Mouse (Mus musculus) stomach, embryonic 15.5 days (tissue): ENCODE results near the gene Ptpn23. TPM values are rescaled to one million over a fixed set of nuclear protein-coding genes. Genes with fewer than 3 reads are reported as not detected.
"Not testable (repeated sequence)": the region's sequence is repeated elsewhere in the genome, so short reads cannot be mapped to it uniquely, and the experiment has no call there.

Source experiments
- ATAC-seq: fragments of 200-750 bp; cut with Nextera tagmentation; 2 replicates; pipeline ENCODE4 v1.8.0; 2017; ENCODE audit warnings: low read depth, moderate number of reproducible peaks, moderate TSS enrichment; ENCODE audit not compliant: insufficient read depth, low FRiP score
- H3K27ac ChIP-seq: fragments of 300-500 bp; sonication (generic); 2 replicates; pipeline ENCODE4 v1.5.1; 2015; ENCODE audit warnings: mild to moderate bottlenecking, inconsistent platforms
- H3K27me3 ChIP-seq: fragments of 300-500 bp; sonication (generic); replicated peaks from 2 replicates; pipeline ENCODE4 v1.6.1; 2015; ENCODE audit warnings: inconsistent platforms
- H3K36me3 ChIP-seq: fragments of 300-500 bp; sonication (generic); 2 replicates; pipeline ENCODE4 v1.6.1; 2015; ENCODE audit warnings: inconsistent platforms
- H3K4me1 ChIP-seq: fragments of 300-500 bp; sonication (generic); 2 replicates; pipeline ENCODE4 v1.6.1; 2015; ENCODE audit warnings: inconsistent platforms
- H3K4me2 ChIP-seq: fragments of 300-500 bp; sonication (generic); 2 replicates; pipeline ENCODE4 v1.6.1; 2015; ENCODE audit warnings: mild to moderate bottlenecking, inconsistent platforms
- H3K4me3 ChIP-seq: fragments of 300-500 bp; sonication (generic); replicated peaks from 2 replicates; pipeline ENCODE4 v1.5.1; 2015; ENCODE audit warnings: inconsistent platforms
- H3K9ac ChIP-seq: fragments of 300-500 bp; sonication (generic); 2 replicates; pipeline ENCODE4 v1.6.1; 2015; ENCODE audit warnings: inconsistent platforms
- H3K9me3 ChIP-seq: fragments of 300-500 bp; sonication (generic); 2 replicates; pipeline ENCODE4 v1.6.1; 2016; ENCODE audit warnings: inconsistent platforms
- WGBS: fragments of 180-500 bp; shearing (Covaris S2); methylation state at CpG from one replicate; pipeline ENCODE4 v1.1.7; 2015; 5-methylcytosine and 5-hydroxymethylcytosine counted together
- polyA plus RNA-seq: library from polyadenylated mRNA; unstranded; fragments of >200 nt; fragmentation: Nextera tagmentation; extraction: Ambion mirVana; gene quantifications from 2 replicates; pipeline ENCODE4 v1.2.1, GENCODE M21; 2015

Gene Ptpn23
- polyA plus RNA-seq, 1 experiment from 2014 or later: 16.4 TPM

DNA sequence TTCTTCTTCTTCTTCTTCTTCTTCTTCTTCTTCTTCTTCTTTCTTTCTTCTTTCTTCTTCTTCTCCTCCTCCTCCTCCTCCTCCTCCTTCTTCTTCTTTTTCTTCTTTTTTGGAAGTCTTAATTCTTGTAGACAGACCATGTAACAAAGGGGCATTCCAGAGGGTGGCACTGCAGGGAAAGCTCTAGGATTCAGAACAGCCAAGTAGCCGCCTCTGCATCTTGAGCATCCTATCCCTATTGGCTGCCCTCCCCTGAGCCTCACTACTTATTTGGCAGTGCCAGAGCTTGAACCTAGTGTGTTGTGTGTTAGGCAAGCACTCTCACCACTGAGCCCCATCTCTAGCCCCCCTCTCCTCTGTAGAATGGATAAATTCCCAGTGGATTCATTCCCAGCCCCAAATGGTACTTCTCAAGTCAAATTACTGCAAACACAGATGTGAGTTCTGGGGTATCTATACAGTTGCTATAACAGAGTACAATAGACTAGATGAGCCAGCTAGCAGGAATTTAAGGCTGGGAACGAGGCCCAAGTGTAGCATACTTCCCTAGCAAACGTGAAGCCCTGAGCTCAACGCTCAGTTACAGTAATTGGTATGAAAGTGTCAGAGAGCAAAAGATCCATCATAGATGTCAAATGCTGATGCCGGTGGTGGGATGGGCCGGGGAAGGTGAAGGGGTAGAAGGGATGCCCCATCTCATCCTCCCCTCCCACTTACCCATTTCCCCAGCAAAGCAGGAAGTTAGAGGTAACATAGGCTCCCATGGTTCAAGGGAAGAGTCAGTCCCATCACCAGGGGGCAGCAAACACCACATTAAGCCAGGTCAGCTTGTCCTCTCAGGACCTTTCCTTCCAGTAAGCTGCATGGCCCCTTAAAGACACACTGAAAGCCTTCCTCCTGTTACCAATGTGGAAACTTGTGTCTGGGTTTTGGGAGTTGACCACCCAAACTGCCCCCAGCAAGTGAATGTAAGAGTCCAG, 3.2 kb upstream of the Ptpn23 start:
- Histone ChIP-seq H3K4me1 (peaks cover 8% of the 10 kb centered on the region), H3K4me3 (no peak overlapping the region), H3K9ac (no peak overlapping the region), H3K27me3 (no peaks in the 10 kb centered on the region), H3K4me2 (no peak overlapping the region), H3K36me3 (no peaks in the 10 kb centered on the region), H3K9me3 (no peaks in the 10 kb centered on the region), H3K27ac (no peak overlapping the region)
- WGBS: 28% methylated on average over 6 of the region's 6 CpGs
- peak; percentile 34; the same call in 1 of the 2 replicates for ATAC-seq

- under 1% methylated on average over 41 of the region's 41 CpGs for WGBS
Observed at GRCm38 (mm10) chr9:110407311-110408098, 508 bp downstream of the Ptpn23 start.

DNA sequence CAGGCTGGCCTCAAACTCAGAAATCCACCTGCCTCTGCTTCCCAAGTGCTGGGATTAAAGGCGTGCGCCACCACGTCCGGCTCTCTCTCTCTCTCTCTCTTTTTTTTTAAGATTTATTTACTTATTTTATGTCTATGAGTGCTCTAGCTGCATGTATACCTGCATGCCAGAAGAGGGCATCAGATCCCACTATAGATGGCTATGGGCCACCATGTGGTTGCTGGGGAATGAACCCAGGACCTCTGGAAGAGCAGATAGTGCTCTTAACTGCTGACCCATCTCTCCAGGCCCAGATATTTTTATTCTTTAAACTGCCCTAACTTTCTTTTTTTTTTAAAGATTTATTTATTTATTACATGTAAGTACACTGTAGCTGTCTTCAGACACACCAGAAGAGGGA, 4.8 kb downstream of the Ptpn23 start:
- not testable (repeated sequence) for H3K4me2 ChIP-seq, H3K4me3 ChIP-seq, ATAC-seq, H3K27me3 ChIP-seq, H3K36me3 ChIP-seq, H3K4me1 ChIP-seq, H3K9me3 ChIP-seq, H3K9ac ChIP-seq, H3K27ac ChIP-seq
- WGBS: 82% methylated on average over 4 of the region's 4 CpGs

More at GRCm38 (mm10) chr9:110407311-110408098, 508 bp downstream of the Ptpn23 start:
- H3K9me3 ChIP-seq: no peaks in the 10 kb centered on the region
- H3K27me3 ChIP-seq: no peaks in the 10 kb centered on the region
- H3K36me3 ChIP-seq: no peaks in the 10 kb centered on the region
- peak; percentile 25; the same call in 1 of the 2 replicates for ATAC-seq
- H3K4me1 ChIP-seq: peaks cover 8% of the 10 kb centered on the region
- peak overlapping the region; percentile 75 for H3K4me2 ChIP-seq
- H3K9ac ChIP-seq: peak overlapping the region; percentile 84
- H3K4me3 ChIP-seq: peak overlapping the region; percentile 96
- H3K27ac ChIP-seq: peak overlapping the region; percentile 64

DNA sequence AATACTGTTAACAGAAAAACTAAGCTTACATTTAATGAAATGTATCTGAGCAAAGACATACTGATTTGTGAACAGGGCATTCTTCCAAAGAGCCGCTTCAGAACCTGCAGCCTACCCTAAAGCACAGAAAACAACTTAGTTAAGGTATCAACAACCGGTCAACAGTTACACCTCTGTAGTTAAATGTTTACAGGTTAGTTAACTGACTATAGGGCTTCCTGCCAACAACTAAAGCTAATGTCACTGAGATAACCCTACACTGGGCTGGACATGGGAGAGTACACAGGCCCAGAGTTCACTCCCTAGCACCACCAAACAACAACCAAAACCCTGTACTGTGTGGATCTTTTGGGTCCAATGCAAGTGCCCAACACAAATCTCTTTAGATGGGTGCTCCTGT, 5.3 kb downstream of the Ptpn23 start:
- peaks cover 8% of the 10 kb centered on the region for H3K4me1 ChIP-seq
- H3K27ac ChIP-seq: no peak overlapping the region
- H3K4me2 ChIP-seq: no peak overlapping the region
- no peaks in the 10 kb centered on the region for H3K36me3 ChIP-seq
- H3K9ac ChIP-seq: no peak overlapping the region
- no peak for ATAC-seq
- H3K4me3 ChIP-seq: no peak overlapping the region
- no peaks in the 10 kb centered on the region for H3K27me3 ChIP-seq
- no peaks in the 10 kb centered on the region for H3K9me3 ChIP-seq
- 97% methylated on average over 2 of the region's 2 CpGs for WGBS

DNA sequence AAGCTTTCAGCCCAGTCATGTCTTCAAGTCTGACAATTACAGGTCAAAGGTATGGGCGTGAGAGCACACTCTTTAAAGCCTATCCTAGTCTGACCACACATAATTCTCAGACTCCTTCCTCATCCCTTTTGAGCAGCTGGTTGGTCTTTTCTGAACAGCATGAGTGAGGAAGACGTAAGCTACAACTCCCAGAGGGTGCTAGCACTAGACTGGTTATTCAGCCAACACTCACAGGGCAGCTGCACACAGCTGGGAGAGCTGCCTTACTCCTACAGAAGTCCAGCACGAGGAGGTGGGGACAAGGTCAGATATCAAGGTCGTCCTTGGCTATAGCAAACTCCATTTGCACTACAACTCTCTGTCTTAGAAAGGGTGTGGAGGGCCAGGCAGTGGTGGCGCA, 7.4 kb downstream of the Ptpn23 start:
- Histone ChIP-seq H3K4me1 (no peaks in the 10 kb centered on the region), H3K4me2 (no peak overlapping the region), H3K27ac (no peak overlapping the region), H3K36me3 (0 out of 2 replicates have a peak, but pooled peaks cover under 1% of the 10 kb centered on the region), H3K4me3 (no peak overlapping the region), H3K9me3 (no peaks in the 10 kb centered on the region), H3K27me3 (no peaks in the 10 kb centered on the region), H3K9ac (no peak overlapping the region)
- peak; percentile 35; the same call in 1 of the 2 replicates for ATAC-seq
- WGBS: 55% methylated on average over 5 of the region's 5 CpGs

DNA sequence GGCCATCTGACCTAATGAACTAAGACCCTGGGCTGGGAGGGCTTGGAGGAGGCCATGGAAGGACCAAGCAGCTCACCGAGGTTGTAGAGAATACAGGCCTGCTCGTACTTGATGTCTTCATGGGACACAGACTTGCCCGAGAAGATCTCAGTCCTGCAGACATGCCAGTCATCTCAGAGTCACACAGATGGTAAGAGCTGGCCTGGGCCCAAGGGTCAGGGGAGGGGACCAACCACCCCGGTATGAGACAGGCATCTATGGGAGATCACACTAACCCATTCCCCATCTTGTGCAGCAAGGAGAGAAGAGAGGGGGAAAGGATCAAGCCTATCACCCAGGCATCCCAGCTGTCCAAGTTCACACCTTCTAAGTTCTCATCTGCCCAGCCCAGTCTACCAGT, 14.7 kb downstream of the Ptpn23 start:
- no peaks in the 10 kb centered on the region for H3K4me1 ChIP-seq
- WGBS: 88% methylated on average over 4 of the region's 4 CpGs
- ATAC-seq: 0 out of 2 replicates have a peak, but pooled peaks have one; percentile 15

DNA sequence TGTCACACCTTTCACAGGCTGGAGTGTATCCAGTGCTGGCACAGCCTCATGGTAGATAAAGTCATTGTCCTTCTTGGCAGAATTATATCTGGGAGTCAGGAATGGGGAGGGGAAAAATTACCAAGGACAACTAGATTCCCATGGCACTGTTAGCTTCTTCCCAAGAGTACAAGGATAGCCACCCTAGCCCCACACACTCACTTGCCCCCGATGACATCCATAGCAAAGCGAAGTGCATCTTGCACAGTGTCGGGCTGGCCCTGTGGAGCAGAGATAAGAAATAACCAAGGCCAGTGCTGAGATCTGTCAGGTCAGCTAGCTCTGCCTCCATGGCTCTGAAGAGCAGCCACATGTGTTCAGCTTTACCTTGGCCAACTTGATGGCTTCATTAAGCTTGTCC, 17.2 kb downstream of the Ptpn23 start:
- Histone ChIP-seq H3K4me2 (no peak overlapping the region), H3K27me3 (no peaks in the 10 kb centered on the region), H3K9ac (no peak overlapping the region), H3K4me1 (no peaks in the 10 kb centered on the region), H3K36me3 (peaks cover 73% of the 10 kb centered on the region), H3K27ac (no peak overlapping the region), H3K4me3 (no peak overlapping the region), H3K9me3 (no peaks in the 10 kb centered on the region)
- WGBS: 94% methylated on average over 3 of the region's 3 CpGs
- ATAC-seq: no peak

More for the DNA sequence above, 14.7 kb downstream of the Ptpn23 start:
- H3K27me3 ChIP-seq: no peaks in the 10 kb centered on the region
- no peak overlapping the region for H3K27ac ChIP-seq
- H3K9me3 ChIP-seq: no peaks in the 10 kb centered on the region
- no peak overlapping the region for H3K9ac ChIP-seq
- no peak overlapping the region for H3K4me2 ChIP-seq
- H3K4me3 ChIP-seq: no peak overlapping the region
- H3K36me3 ChIP-seq: peaks cover 52% of the 10 kb centered on the region

GRCm38 (mm10) chr9:110388011-110388410, 20.0 kb downstream of the Ptpn23 start:
- WGBS: 92% methylated on average over 7 of the region's 7 CpGs
- no peaks in the 10 kb centered on the region for H3K9me3 ChIP-seq
- ATAC-seq: no peak
- no peak overlapping the region for H3K27ac ChIP-seq
- H3K27me3 ChIP-seq: no peaks in the 10 kb centered on the region
- H3K4me1 ChIP-seq: no peaks in the 10 kb centered on the region
- no peak overlapping the region for H3K9ac ChIP-seq
- no peak overlapping the region for H3K4me2 ChIP-seq
- H3K4me3 ChIP-seq: no peak overlapping the region
- peaks cover 88% of the 10 kb centered on the region for H3K36me3 ChIP-seq

DNA sequence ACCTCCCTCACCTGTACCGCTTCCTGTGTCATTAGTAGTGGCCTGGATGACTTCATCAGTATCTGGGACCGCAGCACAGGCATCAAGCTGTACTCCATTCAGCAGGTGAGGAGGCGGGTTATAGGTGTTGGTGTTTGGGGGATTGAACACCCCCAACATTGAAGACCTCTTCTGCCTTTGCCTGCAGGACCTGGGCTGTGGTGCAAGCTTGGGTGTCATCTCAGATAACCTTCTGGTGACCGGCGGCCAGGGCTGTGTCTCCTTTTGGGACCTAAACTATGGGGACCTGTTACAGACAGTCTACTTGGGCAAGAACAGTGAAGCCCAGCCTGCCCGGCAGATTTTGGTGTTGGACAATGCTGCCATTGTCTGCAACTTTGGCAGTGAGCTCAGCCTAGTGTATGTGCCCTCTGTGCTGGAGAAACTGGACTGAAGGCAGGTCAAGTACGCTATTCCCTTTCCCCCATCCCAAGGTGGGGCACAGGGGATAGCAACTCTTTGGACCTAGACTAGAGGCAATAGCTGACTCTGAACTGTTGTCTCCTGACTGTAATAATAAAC, 23.6 kb downstream of the Ptpn23 start:
- H3K36me3 ChIP-seq: peaks cover 60% of the 10 kb centered on the region
- no peak for ATAC-seq
- H3K4me2 ChIP-seq: no peak overlapping the region
- H3K4me1 ChIP-seq: no peaks in the 10 kb centered on the region
- H3K9ac ChIP-seq: no peak overlapping the region
- no peaks in the 10 kb centered on the region for H3K27me3 ChIP-seq
- H3K9me3 ChIP-seq: no peaks in the 10 kb centered on the region
- H3K4me3 ChIP-seq: no peak overlapping the region
- H3K27ac ChIP-seq: no peak overlapping the region
- 89% methylated on average over 7 of the region's 7 CpGs for WGBS

- Histone ChIP-seq H3K4me2 (no peak overlapping the region), H3K27me3 (no peaks in the 10 kb centered on the region), H3K4me1 (no peaks in the 10 kb centered on the region), H3K36me3 (peaks cover 44% of the 10 kb centered on the region), H3K4me3 (no peak overlapping the region), H3K27ac (no peak overlapping the region), H3K9ac (no peak overlapping the region), H3K9me3 (no peaks in the 10 kb centered on the region)
- WGBS: 73% methylated on average over 12 of the region's 12 CpGs
- no peak for ATAC-seq
Observed at GRCm38 (mm10) chr9:110381292-110381691, 26.7 kb downstream of the Ptpn23 start.

GRCm38 (mm10) chr9:110380662-110381061, 27.4 kb downstream of the Ptpn23 start:
- H3K27me3 ChIP-seq: no peaks in the 10 kb centered on the region
- no peak overlapping the region for H3K4me3 ChIP-seq
- no peaks in the 10 kb centered on the region for H3K9me3 ChIP-seq
- peaks cover 37% of the 10 kb centered on the region for H3K36me3 ChIP-seq
- no peak overlapping the region for H3K9ac ChIP-seq
- no peak overlapping the region for H3K27ac ChIP-seq
- WGBS: 35% methylated on average over 21 of the region's 21 CpGs
- no peak overlapping the region for H3K4me2 ChIP-seq
- peak; percentile 36; the same call in 1 of the 2 replicates for ATAC-seq
- no peaks in the 10 kb centered on the region for H3K4me1 ChIP-seq
